Comparison of ENCODE assay signal across 11 mouse cellular contexts in genomic region chr6:22429026-22429425, GRCm38 (mm10).
DNase-seq lines count a peak whose midpoint lies in the region; ATAC-seq lines count a peak whose summit lies in the region.
"Had no signal": no experiment of that assay in that cellular context is flagged by ENCODE, and none has a peak within 500 bp of the region (broad histone marks: within the 10 kb centered on the region; RNA-seq: fewer than 3 reads in every experiment).

No protein-coding gene starts in this region.

- ATAC-seq in cerebellum, adult (ENCODE audit: insufficient number of reproducible peaks, low FRiP score, low TSS enrichment), result peak; percentile 72; the same call in 1 of the 2 replicates
- ATAC-seq in hindbrain, embryonic 15.5 days (ENCODE audit: low FRiP score, low read depth), result peak; percentile 85
- ATAC-seq in neural tube, embryonic 15.5 days (ENCODE audit: low FRiP score), result peak; percentile 70; the same call in 1 of the 2 replicates

- no peak for DNase-seq in cerebellum, adult 11 months
- DNase-seq in right cerebral cortex, postnatal 10 days (ENCODE audit: low spot score in 2 of 2), result peak; percentile 53 to 66
- no peak for DNase-seq in right cerebral cortex, postnatal 25 days
- DNase-seq in c-Kit-positive CD71-positive TER-119-positive erythroid progenitor cells, embryonic 14.5 days (ENCODE audit: low spot score), result no peak
- no peak for DNase-seq in heart, postnatal 10 days
- DNase-seq: thymus, postnatal 36 days had no signal

- no peaks in the 10 kb centered on the region for H3K9me3 ChIP-seq in hindbrain, embryonic 15.5 days
- no peaks in the 10 kb centered on the region for H3K9me3 ChIP-seq in neural tube, embryonic 15.5 days (replicated peaks)
- H3K9me3 ChIP-seq: limb, embryonic 13.5 days had no signal

- 0 out of 2 replicates have a peak overlapping the region, but pooled peaks have one; percentile 45 for H3K27ac ChIP-seq in hindbrain, embryonic 15.5 days (replicated peaks)
- peak overlapping the region; percentile 58 for H3K27ac ChIP-seq in neural tube, embryonic 15.5 days (replicated peaks)
- H3K27ac ChIP-seq: kidney, postnatal 0 days; limb, embryonic 13.5 days had no signal

- H3K4me1 ChIP-seq in hindbrain, embryonic 15.5 days (replicated peaks), result no peaks in the 10 kb centered on the region
- H3K4me1 ChIP-seq in neural tube, embryonic 15.5 days, result no peaks in the 10 kb centered on the region
- H3K4me1 ChIP-seq: limb, embryonic 13.5 days had no signal

- H3K36me3 ChIP-seq in hindbrain, embryonic 15.5 days, result no peaks in the 10 kb centered on the region
- H3K36me3 ChIP-seq in neural tube, embryonic 15.5 days, result no peaks in the 10 kb centered on the region
- H3K36me3 ChIP-seq: limb, embryonic 13.5 days had no signal

- H3K27me3 ChIP-seq in hindbrain, embryonic 15.5 days, result no peaks in the 10 kb centered on the region
- no peaks in the 10 kb centered on the region for H3K27me3 ChIP-seq in neural tube, embryonic 15.5 days (replicated peaks)
- H3K27me3 ChIP-seq: limb, embryonic 13.5 days had no signal

- intact Hi-C loops in heart, postnatal 10 days (cut with DNase I), result no loop called here

- no peak overlapping the region for H3K9ac ChIP-seq in hindbrain, embryonic 15.5 days
- no peak overlapping the region for H3K9ac ChIP-seq in neural tube, embryonic 15.5 days (replicated peaks)
- H3K9ac ChIP-seq: limb, embryonic 13.5 days had no signal

- WGBS in hindbrain, embryonic 15.5 days, result 45% methylated on average over 3 of the region's 3 CpGs
- WGBS in neural tube, embryonic 15.5 days, result 32% methylated on average over 3 of the region's 3 CpGs

- no peak overlapping the region for H3K4me2 ChIP-seq in hindbrain, embryonic 15.5 days
- no peak overlapping the region for H3K4me2 ChIP-seq in neural tube, embryonic 15.5 days
- H3K4me2 ChIP-seq: limb, embryonic 13.5 days had no signal

- H3K4me3 ChIP-seq in hindbrain, embryonic 15.5 days, result no peak overlapping the region
- no peak overlapping the region for H3K4me3 ChIP-seq in neural tube, embryonic 15.5 days (replicated peaks)
- H3K4me3 ChIP-seq: limb, embryonic 13.5 days had no signal

Comparison
In these comparisons a context has a peak if more than half of its experiments do, and no peak if none do; other contexts are left out.
1. DNase-seq: peak in right cerebral cortex, postnatal 10 days (2 of 2); none in cerebellum, adult 11 months (single experiment), right cerebral cortex, postnatal 25 days (single experiment), c-Kit-positive CD71-positive TER-119-positive erythroid progenitor cells, embryonic 14.5 days (single experiment) and heart, postnatal 10 days (0 of 2).
2. Peak in every context shown above with its lines, with median percentiles within 50 percentile points of each other: ATAC-seq.